Comparison of ENCODE assay signal across 12 mouse cellular contexts in the genomic region with DNA sequence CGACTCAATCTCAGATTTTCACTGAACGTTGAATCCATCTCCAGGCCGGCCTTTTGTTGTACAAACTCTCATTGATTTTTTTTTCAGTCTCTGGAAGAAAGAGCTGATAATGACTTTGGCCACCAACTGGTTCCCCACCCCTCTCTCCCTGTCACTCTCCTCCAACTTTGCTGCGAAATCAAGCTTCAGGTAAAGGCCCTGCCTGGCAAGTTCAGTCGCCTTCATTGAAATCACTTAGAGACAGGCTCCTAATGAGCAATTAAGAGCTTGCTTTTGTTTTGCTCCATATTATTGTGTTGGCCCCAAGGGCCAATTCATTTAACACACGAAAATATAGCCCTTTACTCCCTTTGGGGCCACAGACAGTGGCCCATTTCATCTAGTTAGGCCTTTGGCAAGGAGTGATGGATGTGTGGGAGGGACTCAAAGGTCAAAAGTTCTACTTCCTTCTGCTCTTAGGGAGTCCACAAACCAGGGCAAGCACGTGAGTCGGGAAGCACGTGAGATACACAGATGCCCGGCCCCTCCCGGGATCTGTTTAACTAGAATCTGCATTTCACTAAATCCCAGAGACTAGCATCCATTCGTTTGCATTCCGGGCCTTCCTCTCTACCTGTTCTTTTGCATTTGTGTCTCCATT.
DNase-seq lines count a peak whose midpoint lies in the region; ATAC-seq and TF ChIP-seq lines count a peak whose summit lies in the region.
"Had no signal": no experiment of that assay in that cellular context is flagged by ENCODE, and none has a peak within 500 bp of the region (broad histone marks: within the 10 kb centered on the region; RNA-seq: fewer than 3 reads in every experiment).

No protein-coding gene starts in this region.

- H3K9me3 ChIP-seq in hindbrain, embryonic 10.5 days = no peaks in the 10 kb centered on the region
- no peaks in the 10 kb centered on the region for H3K9me3 ChIP-seq in hindbrain, postnatal 0 days (ENCODE audit: low read length)
- H3K9me3 ChIP-seq in ES-E14 (ENCODE audit: control insufficient read depth, insufficient read depth, low read depth, low read length) = no peaks in the 10 kb centered on the region
- H3K9me3 ChIP-seq in forebrain, embryonic 11.5 days (ENCODE audit: control insufficient read depth, low read length) = no peaks in the 10 kb centered on the region
- no peaks in the 10 kb centered on the region for H3K9me3 ChIP-seq in midbrain, embryonic 14.5 days (ENCODE audit: control insufficient read depth, low read length)
- H3K9me3 ChIP-seq in heart, embryonic 11.5 days (replicated peaks; ENCODE audit: control insufficient read depth, low read length) = no peaks in the 10 kb centered on the region

- 39% methylated on average over 13 of the region's 13 CpGs for WGBS in hindbrain, embryonic 10.5 days
- WGBS in hindbrain, postnatal 0 days = 31% methylated on average over 13 of the region's 13 CpGs
- 29% methylated on average over 13 of the region's 13 CpGs for WGBS in forebrain, embryonic 11.5 days
- WGBS in midbrain, embryonic 14.5 days = 38% methylated on average over 13 of the region's 13 CpGs
- 45% methylated on average over 13 of the region's 13 CpGs for WGBS in heart, embryonic 11.5 days (ENCODE audit: insufficient replicate concordance)

- ATAC-seq in hindbrain, postnatal 0 days = no peak
- ATAC-seq in forebrain, embryonic 11.5 days (replicated peaks; ENCODE audit: low FRiP score) = peak; percentile 72; the same call in 1 of the 2 replicates
- no peak for ATAC-seq in midbrain, embryonic 14.5 days (ENCODE audit: low FRiP score, low TSS enrichment)
- ATAC-seq in heart, embryonic 11.5 days (replicated peaks; ENCODE audit: insufficient number of reproducible peaks, low FRiP score, low TSS enrichment) = no peak
- ATAC-seq: liver, postnatal 0 days had no signal

- H3K9ac ChIP-seq in hindbrain, postnatal 0 days (replicated peaks; ENCODE audit: low read length) = no peak overlapping the region
- H3K9ac ChIP-seq in ES-E14 (ENCODE audit: insufficient read depth, low read depth, low read length, poor library complexity, severe bottlenecking) = no peak overlapping the region
- no peak overlapping the region for H3K9ac ChIP-seq in forebrain, embryonic 11.5 days (ENCODE audit: low read length)
- H3K9ac ChIP-seq in midbrain, embryonic 14.5 days (replicated peaks; ENCODE audit: low read length) = no peak overlapping the region
- H3K9ac ChIP-seq in heart, embryonic 11.5 days (ENCODE audit: low read depth, low read length) = no peak overlapping the region
- H3K9ac ChIP-seq: liver, postnatal 0 days had no signal

- peaks cover 1% of the 10 kb centered on the region; the same call in 1 of the 2 replicates for H3K27me3 ChIP-seq in hindbrain, embryonic 10.5 days (ENCODE audit: insufficient read depth, poor library complexity, severe bottlenecking)
- no peaks in the 10 kb centered on the region for H3K27me3 ChIP-seq in hindbrain, postnatal 0 days (ENCODE audit: insufficient read depth, low read length)
- no peaks in the 10 kb centered on the region for H3K27me3 ChIP-seq in forebrain, embryonic 11.5 days (ENCODE audit: control insufficient read depth, insufficient read depth, low read length)
- H3K27me3 ChIP-seq in midbrain, embryonic 14.5 days (ENCODE audit: control insufficient read depth, insufficient read depth, low read length) = no peaks in the 10 kb centered on the region
- H3K27me3 ChIP-seq in heart, embryonic 11.5 days (ENCODE audit: control insufficient read depth, insufficient read depth, low read length) = no peaks in the 10 kb centered on the region

- H3K36me3 ChIP-seq in hindbrain, embryonic 10.5 days = no peaks in the 10 kb centered on the region
- H3K36me3 ChIP-seq in hindbrain, postnatal 0 days (ENCODE audit: insufficient read depth, low read length) = no peaks in the 10 kb centered on the region
- no peaks in the 10 kb centered on the region for H3K36me3 ChIP-seq in ES-E14 (ENCODE audit: control insufficient read depth, insufficient read depth, low read length, poor library complexity, severe bottlenecking)
- H3K36me3 ChIP-seq in forebrain, embryonic 11.5 days (ENCODE audit: control insufficient read depth, insufficient read depth, low read length) = no peaks in the 10 kb centered on the region
- no peaks in the 10 kb centered on the region for H3K36me3 ChIP-seq in midbrain, embryonic 14.5 days (ENCODE audit: control insufficient read depth, insufficient read depth, low read length)
- no peaks in the 10 kb centered on the region for H3K36me3 ChIP-seq in heart, embryonic 11.5 days (ENCODE audit: control insufficient read depth, insufficient read depth, low read length)

- H3K4me3 ChIP-seq in hindbrain, embryonic 10.5 days = no peak overlapping the region
- H3K4me3 ChIP-seq in hindbrain, postnatal 0 days (ENCODE audit: low read length) = no peak overlapping the region
- no peak overlapping the region for H3K4me3 ChIP-seq in ES-E14 (ENCODE audit: insufficient read depth in 1 of 2, low read depth in 1 of 2, low read length in 2 of 2, poor library complexity in 1 of 2, severe bottlenecking in 1 of 2)
- H3K4me3 ChIP-seq in forebrain, embryonic 11.5 days (ENCODE audit: low read depth, low read length) = no peak overlapping the region
- no peak overlapping the region for H3K4me3 ChIP-seq in midbrain, embryonic 14.5 days (replicated peaks; ENCODE audit: low read depth, low read length)
- no peak overlapping the region for H3K4me3 ChIP-seq in heart, embryonic 11.5 days (ENCODE audit: low read depth, low read length)
- H3K4me3 ChIP-seq: gastrocnemius, adult 2 months had no signal

- H3K4me1 ChIP-seq in hindbrain, embryonic 10.5 days (replicated peaks) = peaks cover 61% of the 10 kb centered on the region
- peaks cover 4% of the 10 kb centered on the region; the same call in 1 of the 2 replicates for H3K4me1 ChIP-seq in hindbrain, postnatal 0 days (ENCODE audit: insufficient read depth, low read length)
- peaks cover 0 to 2% of the 10 kb centered on the region in 2 experiments; a peak in 2 of 4 replicates for H3K4me1 ChIP-seq in ES-E14 (ENCODE audit: control insufficient read depth in 2 of 2, insufficient read depth in 2 of 2, low read length in 2 of 2, poor library complexity in 1 of 2)
- H3K4me1 ChIP-seq in forebrain, embryonic 11.5 days (replicated peaks; ENCODE audit: control insufficient read depth, insufficient read depth, low read length) = 0 out of 2 replicates have a peak, but pooled peaks cover 4% of the 10 kb centered on the region
- peaks cover 11% of the 10 kb centered on the region for H3K4me1 ChIP-seq in midbrain, embryonic 14.5 days (ENCODE audit: control insufficient read depth, insufficient read depth, low read length)
- H3K4me1 ChIP-seq in heart, embryonic 11.5 days (ENCODE audit: control insufficient read depth, insufficient read depth, low read length) = peaks cover 25% of the 10 kb centered on the region

- H3K4me2 ChIP-seq in hindbrain, postnatal 0 days (ENCODE audit: low read depth, low read length) = no peak overlapping the region
- no peak overlapping the region for H3K4me2 ChIP-seq in forebrain, embryonic 11.5 days (ENCODE audit: low read depth, low read length, severe bottlenecking)
- H3K4me2 ChIP-seq in midbrain, embryonic 14.5 days (ENCODE audit: low read length) = no peak overlapping the region
- H3K4me2 ChIP-seq in heart, embryonic 11.5 days = no peak overlapping the region

- in situ Hi-C loops in ES-E14 (cut with MboI; ENCODE audit: low sequenced_read_pairs in 2 of 2, unreplicated experiment in 2 of 2) = no loop called here

- no peak for TF ChIP-seq CTCF in hindbrain, postnatal 0 days (IDR thresholded peaks at IDR 0.05; ENCODE audit: low read depth)

- peak overlapping the region; percentile 64 for H3K27ac ChIP-seq in hindbrain, embryonic 10.5 days
- H3K27ac ChIP-seq in hindbrain, postnatal 0 days = no peak overlapping the region
- H3K27ac ChIP-seq in ES-E14 (ENCODE audit: insufficient read depth, low read depth, low read length, poor library complexity, severe bottlenecking) = no peak overlapping the region
- H3K27ac ChIP-seq in forebrain, embryonic 11.5 days (ENCODE audit: low read depth, low read length) = no peak overlapping the region
- H3K27ac ChIP-seq in midbrain, embryonic 14.5 days (replicated peaks; ENCODE audit: low read depth, low read length) = no peak overlapping the region; the same call in 1 of the 2 replicates
- H3K27ac ChIP-seq in heart, embryonic 11.5 days (ENCODE audit: low read depth, low read length) = no peak overlapping the region
- H3K27ac ChIP-seq: gastrocnemius, adult 2 months had no signal

- peak; percentile 63 for DNase-seq in hindbrain, embryonic 10.5 days (ENCODE audit: low spot score)
- no peak for DNase-seq in hindbrain, postnatal 0 days (ENCODE audit: low spot score)
- no peak for DNase-seq in ES-E14 (ENCODE audit: low read depth, low spot score)
- DNase-seq in forebrain, embryonic 11.5 days (ENCODE audit: low spot score) = peak; percentile 67
- DNase-seq in midbrain, embryonic 14.5 days = peak; percentile 35
- no peak for DNase-seq in right cerebral cortex, postnatal 25 days
- no peak for DNase-seq in left cerebral cortex, adult 18-20 months (ENCODE audit: low spot score in 2 of 2)
- DNase-seq: B cell, adult 2 months; gastrocnemius, adult 2 months; kidney, adult 18-20 months; liver, postnatal 0 days had no signal

TF ChIP-seq in ES-E14, 5 proteins besides CTCF, POLR2A, EP300 and RAD21:
- TF ChIP-seq MAFK (IDR thresholded peaks at IDR 0.05; ENCODE audit: insufficient read depth, low read depth, low read length) = no peak
- no peak for TF ChIP-seq ZC3H11A (IDR thresholded peaks at IDR 0.05; ENCODE audit: borderline replicate concordance, low read depth, low read length)
- no peak for TF ChIP-seq ZNF384 (IDR thresholded peaks at IDR 0.05; ENCODE audit: low read depth, low read length)
- peak; percentile 66; the same call in 1 of the 2 replicates for TF ChIP-seq CHD2 (IDR thresholded peaks at IDR 0.05; ENCODE audit: low read depth, low read length)
- TF ChIP-seq HCFC1 (IDR thresholded peaks at IDR 0.05; ENCODE audit: borderline replicate concordance, insufficient read depth, low read length) = no peak

Comparison
In these comparisons a context has a peak if more than half of its experiments do, and no peak if none do; other contexts are left out.
1. DNase-seq: peak in hindbrain, embryonic 10.5 days (single experiment), forebrain, embryonic 11.5 days (single experiment) and midbrain, embryonic 14.5 days (single experiment); none in hindbrain, postnatal 0 days (single experiment), ES-E14 (single experiment), right cerebral cortex, postnatal 25 days (single experiment) and left cerebral cortex, adult 18-20 months (0 of 2).